Mouse (Mus musculus) spleen, postnatal 10 days (tissue): Measurements from ENCODE around the gene Nudt22.

Experiments used
- DNase-seq, 2 experiments: peaks; one replicate each; pipeline ENCODE4 v3.0.0; 2021 to 2022; ENCODE audit warnings: low spot score in 2 of 2

Nudt22 gene

GRCm38 (mm10) chr19:6977759-6978638 is 17.9 kb downstream of the Nudt22 start:
- no peak for DNase-seq

GRCm38 (mm10) chr19:6975537-6976521 is 20.1 kb downstream of the Nudt22 start, which contains the start of gene Plcb3:
Gene Plcb3, minus strand, starts transcription at chr19:6976470.
- peak; percentile 58 to 73 for DNase-seq

- peak; percentile 73 to 86 for DNase-seq
Observed at GRCm38 (mm10) chr19:6974211-6975205, 21.4 kb downstream of the Nudt22 start, which contains the start of gene Ppp1r14b. Gene Ppp1r14b, plus strand, starts transcription at chr19:6974968.

GRCm38 (mm10) chr19:6973581-6974190 is 22.2 kb downstream of the Nudt22 start:
- no peak for DNase-seq

- DNase-seq, result no peak
Observed at GRCm38 (mm10) chr19:6972247-6972917, 23.5 kb downstream of the Nudt22 start.

GRCm38 (mm10) chr19:6971644-6972043 is 24.3 kb downstream of the Nudt22 start:
- no peak for DNase-seq

GRCm38 (mm10) chr19:6970460-6971085 is 25.3 kb downstream of the Nudt22 start:
- no peak for DNase-seq

- peak; percentile 70 to 82 for DNase-seq
Observed at GRCm38 (mm10) chr19:6969665-6970381, 26.1 kb downstream of the Nudt22 start.

GRCm38 (mm10) chr19:6969291-6969664 is 26.6 kb downstream of the Nudt22 start:
- DNase-seq, result no peak

- DNase-seq, result no peak
Observed at GRCm38 (mm10) chr19:6968491-6969271, 27.2 kb downstream of the Nudt22 start.

- no peak for DNase-seq
Observed at GRCm38 (mm10) chr19:6956461-6956860, 39.5 kb downstream of the Nudt22 start.

- no peak for DNase-seq
Observed at GRCm38 (mm10) chr19:6955424-6955823, 40.5 kb downstream of the Nudt22 start.

GRCm38 (mm10) chr19:6954046-6954445 is 41.9 kb downstream of the Nudt22 start:
- peak in 1 of 2 experiments; percentile 61 for DNase-seq

- DNase-seq, result no peak
Observed at GRCm38 (mm10) chr19:6952712-6953037, 43.2 kb downstream of the Nudt22 start.

GRCm38 (mm10) chr19:6951994-6952711 is 43.8 kb downstream of the Nudt22 start:
- peak; percentile 66 to 73 for DNase-seq

- peak; percentile 69 to 82 for DNase-seq
Observed at GRCm38 (mm10) chr19:6951381-6951968, 44.4 kb downstream of the Nudt22 start.

- no peak for DNase-seq
Observed at GRCm38 (mm10) chr19:6950613-6951153, 45.2 kb downstream of the Nudt22 start.
